Mouse (Mus musculus): ENCODE data around the gene Cpne1.

GRCm38 (mm10) chr2:156143953-156144724 is 32.4 kb upstream of the Cpne1 start, which contains the start of the genes Romo1 and Nfs1:
- TF ChIP-seq CTCF (IDR thresholded peaks at IDR 0.05), result peak; percentile 80
- no peak for TF ChIP-seq EP300 (IDR thresholded peaks at IDR 0.05)

All from lung, postnatal 0 days (tissue).